Mouse (Mus musculus) spleen, adult 2 months (tissue): Measurements from ENCODE around the gene Ttyh2. TPM values are rescaled to one million over a fixed set of nuclear protein-coding genes. Genes with fewer than 3 reads are reported as not detected.
A peak's percentile ranks its signal among the peaks of the same experiment; 100 is the strongest.

Experiments
- DNase-seq, 2 experiments: peaks; one replicate each; pipeline versions ENCODE4 v3.0.0 to v3.0.0-alpha.2; 2012 to 2021; ENCODE audit warnings: low spot score in 2 of 2, low read depth in 1 of 2
- H3K27ac ChIP-seq: fragments of 200-500 bp; 2 replicates; pipeline ENCODE4 v1.5.1; 2012; ENCODE audit warnings: low read length, inconsistent platforms; ENCODE audit not compliant: insufficient read depth
- H3K27me3 ChIP-seq: fragments of 200-500 bp; 2 replicates; pipeline ENCODE4 v1.6.1; 2012; ENCODE audit warnings: mild to moderate bottlenecking, moderate library complexity, low read length, inconsistent platforms; ENCODE audit not compliant: control insufficient read depth, insufficient read depth
- H3K36me3 ChIP-seq: fragments of 200-500 bp; 2 replicates; pipeline ENCODE4 v1.6.1; 2012; ENCODE audit warnings: mild to moderate bottlenecking, low read length, inconsistent platforms; ENCODE audit not compliant: control insufficient read depth, insufficient read depth
- H3K4me1 ChIP-seq: fragments of 200-500 bp; 2 replicates; pipeline ENCODE4 v1.6.1; 2011; ENCODE audit warnings: inconsistent platforms; ENCODE audit not compliant: control insufficient read depth, insufficient read depth, insufficient read length
- H3K4me3 ChIP-seq: fragments of 200-500 bp; 2 replicates; pipeline ENCODE4 v1.5.1; 2011; ENCODE audit warnings: mild to moderate bottlenecking, inconsistent platforms; ENCODE audit not compliant: insufficient read depth, insufficient read length; ENCODE audit errors: extremely low read depth
- CTCF ChIP-seq: fragments of 200-500 bp; IDR thresholded peaks from 2 replicates; pipeline ENCODE4 v1.5.1; 2011; ENCODE audit warnings: mild to moderate bottlenecking, inconsistent platforms; ENCODE audit not compliant: insufficient read depth, insufficient read length, insufficient replicate concordance; ENCODE audit errors: extremely low read depth
- POLR2A ChIP-seq: fragments of 200-500 bp; IDR thresholded peaks from 2 replicates; pipeline ENCODE4 v1.6.1; 2011; ENCODE audit warnings: low read depth, low read length, inconsistent platforms
- WGBS: fragments of 180-500 bp; shearing (Covaris S2); methylation state at CpG from one replicate; pipeline ENCODE4 v1.1.7; 2018; 5-methylcytosine and 5-hydroxymethylcytosine counted together
- polyA plus RNA-seq: library from polyadenylated mRNA; depleted of rRNA; stranded (reverse); fragments of >200 nt; gene quantifications from 2 replicates; pipeline ENCODE4 v1.2.3, GENCODE M21; 2012

Gene Ttyh2
- polyA plus RNA-seq, 1 experiment: 19.2 TPM

DNA sequence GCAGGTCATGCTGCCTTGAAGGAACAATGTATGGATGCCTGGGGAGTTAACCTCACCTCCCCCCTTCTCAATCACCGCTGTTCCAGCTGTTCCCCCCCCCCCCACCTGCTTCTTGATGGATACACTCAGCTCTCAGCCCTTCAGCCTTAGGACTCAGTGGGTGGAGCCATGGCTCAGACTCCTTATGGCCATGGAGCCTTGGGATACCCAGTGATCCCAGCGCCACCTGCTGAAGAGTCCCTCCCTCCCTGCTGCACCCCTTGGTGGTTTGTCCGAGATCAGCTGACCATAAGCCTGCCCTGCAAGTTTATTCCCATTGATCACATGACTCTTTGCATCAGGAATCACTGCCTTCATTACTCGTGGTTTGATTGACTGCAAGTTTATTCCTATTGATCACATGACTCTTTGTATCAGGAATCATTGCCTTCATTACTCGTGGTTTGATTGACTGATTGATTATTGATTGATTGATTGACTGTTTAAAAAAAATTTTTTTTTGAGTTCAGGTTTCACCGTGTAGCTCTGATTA, 54.7 kb downstream of the Ttyh2 start:
- TF ChIP-seq CTCF (no peak), POLR2A (no peak)
- Histone ChIP-seq H3K4me1 (peaks cover 7% of the 10 kb centered on the region; the same call in 1 of the 2 replicates), H3K27ac (no peak overlapping the region), H3K4me3 (no peak overlapping the region), H3K36me3 (no peaks in the 10 kb centered on the region), H3K27me3 (no peaks in the 10 kb centered on the region)
- WGBS: 80% methylated on average over 6 of the region's 6 CpGs
- DNase-seq: no peak

GRCm38 (mm10) chr11:114731711-114732110, 56.5 kb downstream of the Ttyh2 start:
- TF ChIP-seq POLR2A (no peak), CTCF (no peak)
- Histone ChIP-seq H3K4me1 (peaks cover 7% of the 10 kb centered on the region; the same call in 1 of the 2 replicates), H3K27ac (no peak overlapping the region), H3K36me3 (no peaks in the 10 kb centered on the region), H3K4me3 (no peak overlapping the region), H3K27me3 (no peaks in the 10 kb centered on the region)
- 87% methylated on average over 4 of the region's 4 CpGs for WGBS
- DNase-seq: no peak

- H3K4me3 ChIP-seq: no peak overlapping the region
- no peaks in the 10 kb centered on the region for H3K36me3 ChIP-seq
- TF ChIP-seq POLR2A (no peak), CTCF (no peak)
- WGBS: 80% methylated on average over 22 of the region's 22 CpGs
- no peaks in the 10 kb centered on the region for H3K4me1 ChIP-seq
- no peak for DNase-seq
- H3K27me3 ChIP-seq: no peaks in the 10 kb centered on the region
- no peak overlapping the region for H3K27ac ChIP-seq
These were observed 57.7 kb downstream of the Ttyh2 start for GRCm38 (mm10) chr11:114732890-114733289.

DNA sequence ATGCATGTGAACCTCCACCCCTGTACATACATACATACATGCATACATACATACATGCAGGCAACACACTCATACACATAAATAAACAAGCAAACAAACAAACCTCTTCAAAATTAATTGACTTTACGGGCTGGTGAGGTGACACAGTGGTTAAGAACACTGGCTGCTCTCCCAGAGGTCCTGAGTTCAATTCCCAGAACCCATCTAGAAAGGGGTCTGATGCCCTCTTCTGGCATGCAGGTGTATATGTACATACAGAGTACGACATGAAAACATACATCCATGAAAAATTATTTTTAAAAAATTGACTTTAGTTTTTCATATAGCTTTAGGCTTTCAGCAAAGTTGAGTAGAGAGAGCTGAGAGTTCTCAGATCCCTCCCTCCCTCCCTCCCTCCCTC, 60.9 kb downstream of the Ttyh2 start:
- Histone ChIP-seq H3K27ac (no peak overlapping the region), H3K27me3 (no peaks in the 10 kb centered on the region), H3K4me1 (peaks cover 12% of the 10 kb centered on the region; the same call in 1 of the 2 replicates), H3K4me3 (no peak overlapping the region), H3K36me3 (no peaks in the 10 kb centered on the region)
- TF ChIP-seq POLR2A (no peak), CTCF (no peak)
- no peak for DNase-seq
- 71% methylated on average over 2 of the region's 2 CpGs for WGBS

- TF ChIP-seq POLR2A (no peak), CTCF (peak; percentile 32; the same call in 1 of the 2 replicates)
- H3K27me3 ChIP-seq: no peaks in the 10 kb centered on the region
- DNase-seq: no peak
- no peak overlapping the region for H3K27ac ChIP-seq
- H3K4me1 ChIP-seq: peaks cover 17% of the 10 kb centered on the region; the same call in 1 of the 2 replicates
- no peaks in the 10 kb centered on the region for H3K36me3 ChIP-seq
- WGBS: 77% methylated on average over 11 of the region's 11 CpGs
- no peak overlapping the region for H3K4me3 ChIP-seq
These were observed 61.8 kb downstream of the Ttyh2 start for GRCm38 (mm10) chr11:114736913-114737624.

DNA sequence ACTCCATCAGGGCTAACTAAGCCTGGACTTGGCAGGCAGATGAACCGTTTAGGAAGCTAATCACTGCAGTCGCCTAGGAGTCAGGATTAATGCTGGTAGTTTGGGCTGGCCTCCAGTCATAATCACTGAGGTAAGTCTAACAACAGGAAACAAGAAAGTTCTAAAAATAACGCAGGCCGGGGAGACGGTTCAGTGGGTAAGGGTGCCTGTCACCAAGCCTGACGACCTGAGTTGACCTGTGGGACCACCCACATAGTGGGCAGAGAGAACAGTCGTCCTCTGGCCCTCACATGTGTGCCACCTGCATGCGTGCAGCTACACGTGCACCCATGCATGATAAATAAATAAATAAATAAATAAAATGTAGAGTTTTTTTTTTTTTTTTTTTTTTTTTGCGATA, 65.4 kb downstream of the Ttyh2 start:
- TF ChIP-seq POLR2A: no peak
- TF ChIP-seq CTCF: no peak
- peak; percentile 44 to 59 for DNase-seq
- peak overlapping the region; percentile 35; the same call in 1 of the 2 replicates for H3K4me3 ChIP-seq
- peaks cover 17% of the 10 kb centered on the region; the same call in 1 of the 2 replicates for H3K4me1 ChIP-seq
- 12% methylated on average over 10 of the region's 10 CpGs for WGBS
- no peaks in the 10 kb centered on the region for H3K36me3 ChIP-seq
- H3K27me3 ChIP-seq: no peaks in the 10 kb centered on the region
- peak overlapping the region; percentile 75 for H3K27ac ChIP-seq

GRCm38 (mm10) chr11:114741451-114741850, 66.2 kb downstream of the Ttyh2 start:
- 42% methylated on average over 6 of the region's 6 CpGs for WGBS
- no peak for DNase-seq
- H3K4me1 ChIP-seq: peaks cover 17% of the 10 kb centered on the region; the same call in 1 of the 2 replicates
- no peaks in the 10 kb centered on the region for H3K27me3 ChIP-seq
- no peak overlapping the region for H3K4me3 ChIP-seq
- peak overlapping the region; percentile 62 for H3K27ac ChIP-seq
- no peak for TF ChIP-seq CTCF
- no peak for TF ChIP-seq POLR2A
- H3K36me3 ChIP-seq: no peaks in the 10 kb centered on the region
